Mouse (Mus musculus) testis, adult 2 months (tissue): ENCODE data around the gene Pbx4. TPM values are rescaled to one million over a fixed set of nuclear protein-coding genes. Genes with fewer than 3 reads are reported as not detected.

Experiments
- H3K27ac ChIP-seq: fragments of 200-500 bp; 2 replicates; pipeline ENCODE4 v1.5.1; 2012; ENCODE audit warnings: low read depth, low read length; ENCODE audit not compliant: control insufficient read depth, insufficient read depth
- H3K27me3 ChIP-seq: fragments of 200-500 bp; 2 replicates; pipeline ENCODE4 v1.6.1; 2012; ENCODE audit warnings: mild to moderate bottlenecking, low read length, moderate library complexity; ENCODE audit not compliant: control insufficient read depth, insufficient read depth
- H3K36me3 ChIP-seq: fragments of 200-500 bp; 2 replicates; pipeline ENCODE4 v1.6.1; 2012; ENCODE audit warnings: mild to moderate bottlenecking, low read length; ENCODE audit not compliant: control insufficient read depth, insufficient read depth
- H3K4me1 ChIP-seq: fragments of 200-500 bp; 2 replicates; pipeline ENCODE4 v1.6.1; 2012; ENCODE audit warnings: low read length; ENCODE audit not compliant: control insufficient read depth, insufficient read depth
- H3K4me3 ChIP-seq: fragments of 200-500 bp; 2 replicates; pipeline ENCODE4 v1.5.1; 2012; ENCODE audit warnings: low read depth, mild to moderate bottlenecking, low read length, moderate library complexity, mixed read lengths; ENCODE audit not compliant: control insufficient read depth
- CTCF ChIP-seq: fragments of 200-500 bp; IDR thresholded peaks from 2 replicates; pipeline ENCODE4 v1.5.1; 2012; ENCODE audit warnings: low read depth, mild to moderate bottlenecking, inconsistent platforms, low read length, moderate library complexity; ENCODE audit not compliant: control insufficient read depth, insufficient read depth, insufficient replicate concordance
- POLR2A ChIP-seq: fragments of 200-500 bp; IDR thresholded peaks from 2 replicates; pipeline ENCODE4 v1.6.1; 2012; ENCODE audit warnings: low read depth, mild to moderate bottlenecking, inconsistent platforms, low read length, moderate library complexity; ENCODE audit not compliant: control insufficient read depth
- polyA plus RNA-seq: library from polyadenylated mRNA; depleted of rRNA; stranded (reverse); fragments of >200 nt; gene quantifications from 2 replicates; pipeline ENCODE4 v1.2.3, GENCODE M21; 2012

Pbx4 gene
- polyA plus RNA-seq, 1 experiment, result 187 TPM

- Histone ChIP-seq H3K4me1 (peaks cover 24% of the 10 kb centered on the region), H3K4me3 (peak within 1 kb of the TSS; percentile 99), H3K27ac (peak within 1 kb of the TSS; percentile 97), H3K36me3 (no peaks in the 10 kb centered on the region), H3K27me3 (no peaks in the 10 kb centered on the region)
- TF ChIP-seq POLR2A, result peak; percentile 50
- no peak for TF ChIP-seq CTCF
Observed at GRCm38 (mm10) chr8:69902163-69903062, 70.1 kb downstream of the Pbx4 start, which contains the start of the genes Tssk6, Ndufa13 and Yjefn3. Gene Tssk6 (plus strand): TSS chr8:69902184. Gene Ndufa13 (minus strand): TSS chr8:69902558. Gene Yjefn3 (minus strand): TSS chr8:69902712.

GRCm38 (mm10) chr8:69903063-69903542, 70.8 kb downstream of the Pbx4 start:
- no peaks in the 10 kb centered on the region for H3K36me3 ChIP-seq
- H3K4me3 ChIP-seq, result peak overlapping the region; percentile 99
- H3K4me1 ChIP-seq, result peaks cover 24% of the 10 kb centered on the region
- H3K27ac ChIP-seq, result peak overlapping the region; percentile 97
- TF ChIP-seq CTCF, result no peak
- no peak; the same call in 1 of the 2 replicates for TF ChIP-seq POLR2A
- H3K27me3 ChIP-seq, result no peaks in the 10 kb centered on the region

- no peaks in the 10 kb centered on the region for H3K36me3 ChIP-seq
- H3K4me1 ChIP-seq, result peaks cover 24% of the 10 kb centered on the region
- H3K4me3 ChIP-seq, result peak overlapping the region; percentile 99
- no peak overlapping the region for H3K27ac ChIP-seq
- no peaks in the 10 kb centered on the region for H3K27me3 ChIP-seq
- TF ChIP-seq CTCF (no peak), POLR2A (no peak)
Observed at GRCm38 (mm10) chr8:69904096-69904495, 71.8 kb downstream of the Pbx4 start.

- Histone ChIP-seq H3K27me3 (no peaks in the 10 kb centered on the region), H3K4me3 (no peak overlapping the region), H3K4me1 (peaks cover 24% of the 10 kb centered on the region), H3K27ac (no peak overlapping the region), H3K36me3 (no peaks in the 10 kb centered on the region)
- TF ChIP-seq CTCF (no peak), POLR2A (no peak)
Observed at GRCm38 (mm10) chr8:69906260-69906659, 74.0 kb downstream of the Pbx4 start.

- Histone ChIP-seq H3K27me3 (no peaks in the 10 kb centered on the region), H3K27ac (no peak overlapping the region), H3K4me1 (peaks cover 19% of the 10 kb centered on the region), H3K4me3 (no peak overlapping the region), H3K36me3 (no peaks in the 10 kb centered on the region)
- TF ChIP-seq CTCF (no peak), POLR2A (no peak)
Observed at GRCm38 (mm10) chr8:69907106-69907505, 74.8 kb downstream of the Pbx4 start.

- TF ChIP-seq POLR2A (no peak), CTCF (no peak)
- Histone ChIP-seq H3K4me1 (no peaks in the 10 kb centered on the region), H3K4me3 (no peak overlapping the region), H3K27ac (no peak overlapping the region), H3K27me3 (no peaks in the 10 kb centered on the region), H3K36me3 (no peaks in the 10 kb centered on the region)
Observed at GRCm38 (mm10) chr8:69911917-69912316, 79.6 kb downstream of the Pbx4 start.

GRCm38 (mm10) chr8:69912478-69913074, 80.3 kb downstream of the Pbx4 start:
- Histone ChIP-seq H3K27ac (no peak overlapping the region), H3K4me3 (no peak overlapping the region), H3K4me1 (no peaks in the 10 kb centered on the region), H3K27me3 (no peaks in the 10 kb centered on the region), H3K36me3 (no peaks in the 10 kb centered on the region; the same call in 1 of the 2 replicates)
- TF ChIP-seq CTCF (no peak), POLR2A (no peak)
